In genomic region chr5:46083293-46083692, GRCm38 (mm10) we compare ENCODE assay signal across 29 mouse cellular contexts.
DNase-seq lines count a peak whose midpoint lies in the region; ATAC-seq and TF ChIP-seq lines count a peak whose summit lies in the region.
"Had no signal": no experiment of that assay in that cellular context is flagged by ENCODE, and none has a peak within 500 bp of the region (broad histone marks: within the 10 kb centered on the region; RNA-seq: fewer than 3 reads in every experiment).

No protein-coding gene starts in this region.

- H3K9ac ChIP-seq in kidney, embryonic 15.5 days = no peak overlapping the region
- H3K9ac ChIP-seq in kidney, postnatal 0 days (ENCODE audit: low read depth, low read length) = no peak overlapping the region
- H3K9ac ChIP-seq in intestine, embryonic 16.5 days (ENCODE audit: low read depth, low read length) = no peak overlapping the region
- H3K9ac ChIP-seq: embryonic facial prominence, embryonic 13.5 days; embryonic facial prominence, embryonic 15.5 days; forebrain, embryonic 12.5 days had no signal

- H3K36me3 ChIP-seq in kidney, embryonic 15.5 days = no peaks in the 10 kb centered on the region
- no peaks in the 10 kb centered on the region for H3K36me3 ChIP-seq in kidney, postnatal 0 days (ENCODE audit: insufficient read depth, low read length)
- no peaks in the 10 kb centered on the region for H3K36me3 ChIP-seq in intestine, embryonic 16.5 days (ENCODE audit: control insufficient read depth, insufficient read depth, low read length)
- no peaks in the 10 kb centered on the region for H3K36me3 ChIP-seq in small intestine, adult 2 months (ENCODE audit: control insufficient read depth, insufficient read depth, low read length)
- H3K36me3 ChIP-seq: embryonic facial prominence, embryonic 13.5 days; embryonic facial prominence, embryonic 15.5 days; forebrain, embryonic 10.5 days; forebrain, embryonic 12.5 days; G1E had no signal

- H3K4me3 ChIP-seq in kidney, embryonic 15.5 days (replicated peaks) = no peak overlapping the region
- H3K4me3 ChIP-seq in kidney, postnatal 0 days (replicated peaks; ENCODE audit: low read depth, low read length) = no peak overlapping the region
- H3K4me3 ChIP-seq in intestine, embryonic 16.5 days (ENCODE audit: low read length) = no peak overlapping the region
- H3K4me3 ChIP-seq in small intestine, adult 2 months (ENCODE audit: low read depth, low read length) = no peak overlapping the region
- H3K4me3 ChIP-seq: embryonic facial prominence, embryonic 13.5 days; embryonic facial prominence, embryonic 15.5 days; erythroblast, embryonic 14.5 days; forebrain, embryonic 10.5 days; forebrain, embryonic 12.5 days had no signal

- ATAC-seq in kidney, embryonic 15.5 days (replicated peaks; ENCODE audit: low FRiP score) = peak; percentile 79
- ATAC-seq in kidney, postnatal 0 days (replicated peaks; ENCODE audit: low FRiP score, low read depth) = no peak; the same call in 1 of the 2 replicates
- peak; percentile 96 for ATAC-seq in intestine, embryonic 16.5 days
- ATAC-seq: activated CD4-positive, CD25-positive, alpha-beta regulatory T cell, adult 4 months; CD4-positive, CD25-positive, alpha-beta regulatory T cell, adult 4 months; forebrain, embryonic 14.5 days; forebrain, embryonic 16.5 days; Patski had no signal

- no peak overlapping the region for H3K4me2 ChIP-seq in kidney, embryonic 15.5 days
- H3K4me2 ChIP-seq in kidney, postnatal 0 days (ENCODE audit: low read length) = no peak overlapping the region
- no peak overlapping the region for H3K4me2 ChIP-seq in intestine, embryonic 16.5 days (ENCODE audit: low read depth, low read length)
- H3K4me2 ChIP-seq: embryonic facial prominence, embryonic 13.5 days; embryonic facial prominence, embryonic 15.5 days; forebrain, embryonic 12.5 days had no signal

- no peak for DNase-seq in kidney, postnatal 4 days
- peak; percentile 9 for DNase-seq in kidney, postnatal 0 days (ENCODE audit: low spot score)
- no peak for DNase-seq in kidney, adult 8-10 months
- no peak for DNase-seq in cerebellum, adult 8-10 months
- DNase-seq in cerebellum, adult 9-10 months = no peak
- DNase-seq: adrenal gland, adult 2 months; adrenal gland, postnatal 10 days; adrenal gland, postnatal 25 days; B cell, adult 2 months; cerebellum, adult 11 months; cerebellum, adult 18-20 months; cerebellum, adult 9-11 months; cerebellum, postnatal 36 days; embryo, embryonic 11 days had no signal

- TF ChIP-seq CTCF in kidney, postnatal 0 days (IDR thresholded peaks at IDR 0.05; ENCODE audit: low read depth) = no peak
- no peak for TF ChIP-seq CTCF in small intestine, adult 2 months (IDR thresholded peaks at IDR 0.05; ENCODE audit: extremely low read depth, insufficient read length, insufficient replicate concordance, low read depth, low read length)

- WGBS in kidney, embryonic 15.5 days = 66% methylated on average over 2 of the region's 2 CpGs
- 51% methylated on average over 2 of the region's 2 CpGs for WGBS in kidney, postnatal 0 days
- WGBS in intestine, embryonic 16.5 days = 58% methylated on average over 2 of the region's 2 CpGs
- 19% methylated on average over 2 of the region's 2 CpGs for WGBS in small intestine, adult 2 months

- peak overlapping the region; percentile 37; the same call in 1 of the 2 replicates for H3K27ac ChIP-seq in kidney, embryonic 15.5 days
- no peak overlapping the region for H3K27ac ChIP-seq in kidney, postnatal 0 days
- H3K27ac ChIP-seq in intestine, embryonic 16.5 days (ENCODE audit: low read length) = peak overlapping the region; percentile 68; the same call in 1 of the 2 replicates
- peak overlapping the region; percentile 71; the same call in 1 of the 2 replicates for H3K27ac ChIP-seq in small intestine, adult 2 months (ENCODE audit: insufficient read depth, low read depth, low read length)
- H3K27ac ChIP-seq: embryonic facial prominence, embryonic 13.5 days; embryonic facial prominence, embryonic 15.5 days; forebrain, embryonic 10.5 days; forebrain, embryonic 12.5 days had no signal

- TF ChIP-seq POLR2A in small intestine, adult 2 months (IDR thresholded peaks at IDR 0.05; ENCODE audit: low read depth, low read length) = no peak

- no peaks in the 10 kb centered on the region for H3K4me1 ChIP-seq in kidney, embryonic 15.5 days
- no peaks in the 10 kb centered on the region; the same call in 1 of the 2 replicates for H3K4me1 ChIP-seq in kidney, postnatal 0 days (replicated peaks; ENCODE audit: insufficient read depth, low read length)
- H3K4me1 ChIP-seq in intestine, embryonic 16.5 days (ENCODE audit: control insufficient read depth, insufficient read depth, low read length) = no peaks in the 10 kb centered on the region; the same call in 1 of the 2 replicates
- peaks cover 9% of the 10 kb centered on the region; the same call in 1 of the 2 replicates for H3K4me1 ChIP-seq in small intestine, adult 2 months (ENCODE audit: control insufficient read depth, insufficient read depth, insufficient read length, low read length)
- H3K4me1 ChIP-seq: embryonic facial prominence, embryonic 13.5 days; embryonic facial prominence, embryonic 15.5 days; forebrain, embryonic 10.5 days; forebrain, embryonic 12.5 days had no signal

- no peaks in the 10 kb centered on the region for H3K9me3 ChIP-seq in kidney, embryonic 15.5 days (replicated peaks)
- no peaks in the 10 kb centered on the region for H3K9me3 ChIP-seq in kidney, postnatal 0 days (replicated peaks; ENCODE audit: low read length)
- H3K9me3 ChIP-seq in intestine, embryonic 16.5 days (ENCODE audit: control insufficient read depth, low read length) = no peaks in the 10 kb centered on the region
- H3K9me3 ChIP-seq: embryonic facial prominence, embryonic 13.5 days; embryonic facial prominence, embryonic 15.5 days; forebrain, embryonic 10.5 days; forebrain, embryonic 12.5 days; G1E had no signal

- H3K27me3 ChIP-seq in kidney, embryonic 15.5 days = no peaks in the 10 kb centered on the region
- no peaks in the 10 kb centered on the region for H3K27me3 ChIP-seq in kidney, postnatal 0 days (ENCODE audit: insufficient read depth, low read length)
- no peaks in the 10 kb centered on the region for H3K27me3 ChIP-seq in intestine, embryonic 16.5 days (replicated peaks; ENCODE audit: control insufficient read depth, insufficient read depth, low read length)
- H3K27me3 ChIP-seq in small intestine, adult 2 months (ENCODE audit: control insufficient read depth, insufficient read depth, low read length) = no peaks in the 10 kb centered on the region
- H3K27me3 ChIP-seq: CH12.LX; embryonic facial prominence, embryonic 13.5 days; embryonic facial prominence, embryonic 15.5 days; forebrain, embryonic 12.5 days had no signal
